Mouse (Mus musculus) forelimb bud, embryonic 11.5 days (tissue): ENCODE measurements around the gene Acat3.
"Not testable (repeated sequence)": the region's sequence is repeated elsewhere in the genome, so short reads cannot be mapped to it uniquely, and the experiment has no call there.

Experiments
- DNase-seq: peaks from one replicate; pipeline ENCODE4 v3.0.0-alpha.2; 2012; ENCODE audit warnings: low read depth, low spot score

Gene Acat3

GRCm38 (mm10) chr17:12940151-12940805 lies at the start of gene Acat3:
Gene Acat3, minus strand, starts transcription at chr17:12940600.
- DNase-seq, result no peak

GRCm38 (mm10) chr17:12988096-12988495 lies 47.7 kb upstream of the Acat3 start:
- DNase-seq, result not testable (repeated sequence)

GRCm38 (mm10) chr17:12983988-12984387 lies 43.6 kb upstream of the Acat3 start:
- no peak for DNase-seq

GRCm38 (mm10) chr17:12978546-12978945 lies 38.1 kb upstream of the Acat3 start:
- DNase-seq, result no peak

GRCm38 (mm10) chr17:12973851-12974250 lies 33.5 kb upstream of the Acat3 start:
- DNase-seq, result no peak

- no peak for DNase-seq
Measured at GRCm38 (mm10) chr17:12967173-12967572, 26.8 kb upstream of the Acat3 start.

GRCm38 (mm10) chr17:12963476-12963875 lies 23.1 kb upstream of the Acat3 start:
- no peak for DNase-seq

GRCm38 (mm10) chr17:12960331-12960873 lies 20.0 kb upstream of the Acat3 start, which contains the start of gene Acat2:
Gene Acat2, minus strand, starts transcription at chr17:12960747.
- peak; percentile 94 for DNase-seq

- DNase-seq, result not testable (repeated sequence)
Measured at GRCm38 (mm10) chr17:12959377-12959776, 19.0 kb upstream of the Acat3 start.

GRCm38 (mm10) chr17:12956664-12957063 lies 16.3 kb upstream of the Acat3 start:
- no peak for DNase-seq

GRCm38 (mm10) chr17:12949669-12950068 lies 9.3 kb upstream of the Acat3 start:
- DNase-seq, result no peak

GRCm38 (mm10) chr17:12942459-12943162 lies 2.2 kb upstream of the Acat3 start:
- DNase-seq, result no peak

- no peak for DNase-seq
Measured at GRCm38 (mm10) chr17:12941543-12942260, 1.3 kb upstream of the Acat3 start.

GRCm38 (mm10) chr17:12939377-12940148 lies 837 bp downstream of the Acat3 start:
- not testable (repeated sequence) for DNase-seq

- DNase-seq, result no peak
Measured at GRCm38 (mm10) chr17:12938077-12938476, 2.3 kb downstream of the Acat3 start.

GRCm38 (mm10) chr17:12937412-12937970 lies 2.9 kb downstream of the Acat3 start:
- no peak for DNase-seq

GRCm38 (mm10) chr17:12935719-12936118 lies 4.7 kb downstream of the Acat3 start:
- no peak for DNase-seq

GRCm38 (mm10) chr17:12931576-12931975 lies 8.8 kb downstream of the Acat3 start:
- not testable (repeated sequence) for DNase-seq

GRCm38 (mm10) chr17:12925703-12926180 lies 14.7 kb downstream of the Acat3 start:
- no peak for DNase-seq

- no peak for DNase-seq
Measured at GRCm38 (mm10) chr17:12925001-12925400, 15.4 kb downstream of the Acat3 start.

- no peak for DNase-seq
Measured at GRCm38 (mm10) chr17:12921073-12921472, 19.3 kb downstream of the Acat3 start.
